Mouse (Mus musculus): ENCODE results near the gene Katnbl1. TPM values are rescaled to one million over a fixed set of nuclear protein-coding genes. Genes with fewer than 3 reads are reported as not detected.
A peak's percentile ranks its signal among the peaks of the same experiment; 100 is the strongest.

Gene Katnbl1
- polyA plus RNA-seq, 1 experiment = 0.27 TPM

DNA sequence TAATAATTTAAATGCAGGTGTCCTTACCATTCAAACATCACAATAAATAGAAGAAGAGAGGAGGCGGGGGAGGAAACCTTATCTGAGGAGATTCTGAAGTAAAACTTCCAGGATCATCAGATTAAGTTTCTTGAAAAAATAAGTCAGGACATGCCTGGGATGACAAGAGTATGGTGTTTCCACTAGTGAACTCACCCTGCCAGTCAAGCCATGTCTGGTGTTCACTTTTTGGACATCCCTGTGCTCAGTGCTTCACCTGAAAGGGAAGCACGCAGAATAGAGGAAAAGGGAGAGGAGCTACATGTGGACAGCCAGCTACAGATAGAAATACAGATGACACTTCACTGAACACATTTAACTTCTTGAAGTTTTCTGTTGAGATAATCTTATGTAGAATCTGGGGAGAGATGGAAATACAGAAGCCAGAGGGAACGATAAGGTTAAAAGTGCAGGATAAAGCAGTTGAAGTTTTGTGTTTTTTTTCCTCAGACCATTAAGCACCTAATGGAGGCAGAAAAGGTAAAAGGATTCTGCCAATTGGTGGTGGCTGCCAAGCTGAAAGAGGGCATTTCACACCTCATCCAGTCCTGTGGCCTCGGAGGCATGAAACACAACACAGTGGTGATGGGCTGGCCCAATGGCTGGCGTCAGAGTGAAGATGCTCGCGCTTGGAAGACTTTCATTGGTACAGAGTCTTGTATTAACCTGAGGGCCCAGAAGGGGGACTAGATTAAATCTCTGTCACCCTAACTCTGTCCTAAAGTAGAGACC lies 25.1 kb upstream of the Katnbl1 start:
- TF ChIP-seq CTCF (IDR thresholded peaks at IDR 0.05; ENCODE audit: extremely low read depth, insufficient read length, insufficient replicate concordance, low read depth, low read length) (no peak), POLR2A (IDR thresholded peaks at IDR 0.05; ENCODE audit: low read depth, low read length) (no peak)
- Histone ChIP-seq H3K36me3 (ENCODE audit: control insufficient read depth, insufficient read depth, low read length) (peaks cover 75% of the 10 kb centered on the region), H3K4me1 (ENCODE audit: control insufficient read depth, insufficient read depth, insufficient read length, low read length) (no peaks in the 10 kb centered on the region), H3K4me3 (ENCODE audit: low read depth, low read length) (no peak overlapping the region), H3K27me3 (ENCODE audit: control insufficient read depth, insufficient read depth, low read length) (no peaks in the 10 kb centered on the region), H3K27ac (ENCODE audit: insufficient read depth, low read depth, low read length) (no peak overlapping the region)
- 90% methylated on average over 7 of the region's 7 CpGs for WGBS

DNA sequence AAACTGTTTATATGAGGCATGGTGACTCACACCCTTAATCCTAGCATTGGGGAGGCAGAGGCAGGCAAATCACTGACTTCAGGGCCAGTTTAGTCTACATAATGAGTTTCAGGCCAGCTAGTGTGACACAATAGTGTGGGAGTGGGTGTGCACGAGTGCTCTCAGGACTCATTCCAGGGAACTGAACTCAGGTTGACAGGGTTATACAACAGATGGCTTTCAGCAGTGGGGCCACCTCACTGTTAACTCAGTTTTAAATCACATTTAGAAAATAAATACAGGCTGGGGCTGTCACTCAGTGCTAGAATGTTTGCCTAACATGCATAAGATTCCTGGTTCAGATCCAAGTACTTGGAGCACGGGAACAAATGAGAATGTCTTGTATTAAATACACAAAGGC lies 19.4 kb upstream of the Katnbl1 start:
- Histone ChIP-seq H3K27ac (ENCODE audit: insufficient read depth, low read depth, low read length) (no peak overlapping the region), H3K4me3 (ENCODE audit: low read depth, low read length) (no peak overlapping the region), H3K4me1 (ENCODE audit: control insufficient read depth, insufficient read depth, insufficient read length, low read length) (no peaks in the 10 kb centered on the region), H3K27me3 (ENCODE audit: control insufficient read depth, insufficient read depth, low read length) (no peaks in the 10 kb centered on the region), H3K36me3 (ENCODE audit: control insufficient read depth, insufficient read depth, low read length) (peaks cover 75% of the 10 kb centered on the region)
- TF ChIP-seq CTCF (IDR thresholded peaks at IDR 0.05; ENCODE audit: extremely low read depth, insufficient read length, insufficient replicate concordance, low read depth, low read length) (no peak), POLR2A (IDR thresholded peaks at IDR 0.05; ENCODE audit: low read depth, low read length) (no peak)
- WGBS = 63% methylated on average over 2 of the region's 2 CpGs

DNA sequence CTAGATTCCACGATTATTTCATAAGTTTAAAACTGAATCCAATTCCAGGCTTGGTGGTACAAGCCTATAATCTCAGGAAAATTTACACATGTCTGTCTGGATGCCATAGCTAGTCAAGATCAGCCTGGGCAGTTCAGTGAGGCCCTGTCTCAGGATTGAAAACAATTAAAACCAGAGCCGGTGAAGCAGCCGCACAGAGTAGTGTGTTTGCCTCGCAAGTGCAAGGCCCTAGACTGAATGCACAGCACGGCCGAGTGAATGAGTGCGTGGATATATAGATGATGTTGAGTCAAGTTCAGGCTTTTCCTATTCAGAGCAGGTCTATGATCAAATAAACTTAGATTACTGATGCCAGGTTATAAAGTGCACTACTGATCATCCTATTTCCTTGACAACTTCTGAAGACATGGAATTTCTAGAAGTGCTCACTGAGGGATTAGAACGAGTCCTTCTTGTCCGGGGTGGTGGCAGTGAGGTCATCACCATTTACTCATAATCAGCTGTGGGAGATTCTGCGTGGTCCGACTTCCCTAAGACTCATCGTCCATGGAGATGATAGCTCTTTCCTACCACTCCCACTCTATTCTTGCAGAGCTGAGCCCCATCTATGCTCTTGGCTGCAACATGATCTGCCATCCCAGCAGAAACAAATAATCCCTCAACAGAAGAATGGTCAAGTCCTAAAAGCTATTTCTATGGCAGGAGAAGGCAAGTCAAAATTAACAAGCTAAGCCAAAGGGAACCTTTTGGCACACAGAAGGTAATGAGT lies 18.8 kb upstream of the Katnbl1 start:
- Histone ChIP-seq H3K36me3 (ENCODE audit: control insufficient read depth, insufficient read depth, low read length) (peaks cover 70% of the 10 kb centered on the region), H3K27ac (ENCODE audit: insufficient read depth, low read depth, low read length) (no peak overlapping the region), H3K4me1 (ENCODE audit: control insufficient read depth, insufficient read depth, insufficient read length, low read length) (no peaks in the 10 kb centered on the region), H3K4me3 (ENCODE audit: low read depth, low read length) (no peak overlapping the region), H3K27me3 (ENCODE audit: control insufficient read depth, insufficient read depth, low read length) (no peaks in the 10 kb centered on the region)
- 86% methylated on average over 12 of the region's 12 CpGs for WGBS
- TF ChIP-seq CTCF (IDR thresholded peaks at IDR 0.05; ENCODE audit: extremely low read depth, insufficient read length, insufficient replicate concordance, low read depth, low read length) = no peak
- TF ChIP-seq POLR2A (IDR thresholded peaks at IDR 0.05; ENCODE audit: low read depth, low read length) = no peak

DNA sequence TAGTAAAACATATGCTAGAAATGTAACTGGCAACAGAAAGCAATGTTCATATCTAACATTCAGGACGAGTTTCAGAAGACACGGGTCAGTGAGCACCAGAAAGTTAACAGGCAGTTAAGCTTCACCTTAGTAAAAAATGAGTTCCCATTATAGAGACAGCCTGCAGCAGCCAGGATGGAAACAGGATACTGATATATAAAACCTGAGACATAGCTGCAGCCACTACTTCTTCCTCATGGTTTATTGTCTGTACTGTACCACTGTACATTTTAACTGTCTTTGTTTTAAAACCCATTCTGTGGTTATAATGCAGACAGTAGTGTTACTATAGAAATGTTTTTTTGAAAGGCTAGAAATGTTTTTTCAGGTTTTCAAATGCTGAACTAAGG lies 18.2 kb upstream of the Katnbl1 start:
- TF ChIP-seq POLR2A (IDR thresholded peaks at IDR 0.05; ENCODE audit: low read depth, low read length) (no peak), CTCF (IDR thresholded peaks at IDR 0.05; ENCODE audit: extremely low read depth, insufficient read length, insufficient replicate concordance, low read depth, low read length) (no peak)
- no peak overlapping the region for H3K4me3 ChIP-seq (ENCODE audit: low read depth, low read length)
- H3K27me3 ChIP-seq (ENCODE audit: control insufficient read depth, insufficient read depth, low read length) = no peaks in the 10 kb centered on the region
- WGBS = 77% methylated on average over 2 of the region's 2 CpGs
- H3K27ac ChIP-seq (ENCODE audit: insufficient read depth, low read depth, low read length) = no peak overlapping the region
- H3K4me1 ChIP-seq (ENCODE audit: control insufficient read depth, insufficient read depth, insufficient read length, low read length) = no peaks in the 10 kb centered on the region
- peaks cover 64% of the 10 kb centered on the region for H3K36me3 ChIP-seq (ENCODE audit: control insufficient read depth, insufficient read depth, low read length)

DNA sequence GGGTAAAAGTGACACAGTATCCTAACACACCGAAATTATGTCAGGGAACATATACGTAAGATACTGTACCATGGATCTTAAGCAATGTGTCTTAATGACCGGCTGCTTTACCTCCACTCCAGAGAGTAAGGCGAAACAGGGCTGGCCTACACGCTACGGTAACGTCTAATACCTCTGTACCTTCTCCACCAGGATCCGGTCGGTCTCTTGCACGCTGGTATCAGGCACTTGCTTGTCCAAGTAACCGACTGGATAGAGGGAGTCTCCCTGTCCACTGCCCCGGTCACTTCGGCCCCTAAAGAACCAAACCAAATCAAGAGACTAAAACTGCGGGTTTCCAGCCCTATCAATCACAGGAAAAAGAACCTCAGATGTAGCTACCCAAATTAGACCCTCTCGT lies 11.8 kb upstream of the Katnbl1 start:
- 10% methylated on average over 15 of the region's 15 CpGs for WGBS
- Histone ChIP-seq H3K27me3 (ENCODE audit: control insufficient read depth, insufficient read depth, low read length) (no peaks in the 10 kb centered on the region), H3K4me1 (ENCODE audit: control insufficient read depth, insufficient read depth, insufficient read length, low read length) (no peaks in the 10 kb centered on the region), H3K4me3 (ENCODE audit: low read depth, low read length) (peak overlapping the region; percentile 91), H3K27ac (ENCODE audit: insufficient read depth, low read depth, low read length) (no peak overlapping the region), H3K36me3 (ENCODE audit: control insufficient read depth, insufficient read depth, low read length) (peaks cover 11% of the 10 kb centered on the region)
- TF ChIP-seq POLR2A (IDR thresholded peaks at IDR 0.05; ENCODE audit: low read depth, low read length) = no peak
- TF ChIP-seq CTCF (IDR thresholded peaks at IDR 0.05; ENCODE audit: extremely low read depth, insufficient read length, insufficient replicate concordance, low read depth, low read length) = no peak

DNA sequence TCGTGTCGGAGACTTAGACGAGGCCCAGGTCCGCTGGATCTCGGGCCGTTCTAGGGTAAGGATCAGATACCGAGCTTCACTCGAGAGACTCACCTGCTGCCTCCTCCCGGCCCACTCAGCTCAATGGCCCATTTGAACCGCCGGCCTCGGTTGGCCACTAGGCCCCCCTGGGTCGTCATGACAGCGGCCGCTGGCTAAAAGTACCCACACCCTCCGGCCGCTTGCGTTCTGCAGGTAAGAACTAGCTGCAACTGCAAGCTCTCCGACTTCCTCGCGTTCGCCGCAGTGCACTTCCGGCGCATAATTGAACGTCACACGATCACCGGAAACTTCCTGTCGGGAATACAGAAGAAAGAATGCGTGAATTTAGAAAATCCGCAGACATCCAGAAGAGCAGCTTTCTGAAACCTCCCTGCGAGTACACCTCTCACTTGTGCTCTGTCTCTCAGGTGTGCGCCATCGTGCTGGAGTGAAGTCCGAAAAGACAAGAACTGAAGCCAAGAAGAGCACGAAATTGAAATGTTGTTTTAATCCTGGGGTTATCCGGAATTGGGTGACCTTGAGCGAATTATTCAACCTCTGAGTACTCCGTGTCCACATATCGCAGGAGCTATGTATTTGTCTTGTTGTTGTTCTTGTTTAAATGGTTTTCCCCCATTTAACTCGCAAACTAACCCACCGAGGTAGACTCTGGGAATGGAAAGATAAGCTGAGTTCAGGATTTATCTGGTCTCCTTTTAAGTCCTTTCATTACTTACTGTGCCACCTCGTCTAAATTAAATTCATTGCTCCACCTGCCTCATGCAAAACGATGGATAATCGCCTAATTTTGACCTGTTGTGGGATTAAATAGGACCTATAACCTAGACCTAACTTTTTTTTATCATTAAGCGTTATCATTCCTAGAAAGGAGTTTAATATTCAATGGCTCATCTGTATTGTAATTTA lies 11.0 kb upstream of the Katnbl1 start, which contains the start of gene Emc4:
Gene Emc4 (minus strand): TSS at position 302 of the 948 bp plus-strand sequence.
- TF ChIP-seq POLR2A (IDR thresholded peaks at IDR 0.05; ENCODE audit: low read depth, low read length) = peak; percentile 59; the same call in 1 of the 2 replicates
- no peak for TF ChIP-seq CTCF (IDR thresholded peaks at IDR 0.05; ENCODE audit: extremely low read depth, insufficient read length, insufficient replicate concordance, low read depth, low read length)
- Histone ChIP-seq H3K27me3 (ENCODE audit: control insufficient read depth, insufficient read depth, low read length) (no peaks in the 10 kb centered on the region), H3K4me1 (ENCODE audit: control insufficient read depth, insufficient read depth, insufficient read length, low read length) (no peaks in the 10 kb centered on the region), H3K27ac (ENCODE audit: insufficient read depth, low read depth, low read length) (peak within 1 kb of the TSS; percentile 72), H3K36me3 (ENCODE audit: control insufficient read depth, insufficient read depth, low read length) (peaks cover 7% of the 10 kb centered on the region), H3K4me3 (ENCODE audit: low read depth, low read length) (peak within 1 kb of the TSS; percentile 91)
- WGBS = under 1% methylated on average over 46 of the region's 46 CpGs

Measured in small intestine, adult 2 months (tissue).